Mouse (Mus musculus) MEL (cell line): ENCODE measurements around the gene Hyou1. TPM values are rescaled to one million over a fixed set of nuclear protein-coding genes. Genes with fewer than 3 reads are reported as not detected.
A peak's percentile ranks its signal among the peaks of the same experiment; 100 is the strongest.

Experiments used
- DNase-seq: peaks from one replicate; pipeline ENCODE4 v3.0.0; 2011; ENCODE audit warnings: low read depth, low spot score
- H3K27ac ChIP-seq: 2 replicates; pipeline ENCODE4 v1.5.1; 2012; ENCODE audit warnings: low read depth, mild to moderate bottlenecking, control low read depth, low read length, moderate library complexity; ENCODE audit not compliant: control insufficient read depth
- H3K27me3 ChIP-seq, 2 experiments: fragments of 150-350 bp in 1 of 2; sonication (generic) in 1 of 2; 2 replicates each; pipeline ENCODE4 v1.6.1; 2012; ENCODE audit warnings: low read length in 2 of 2, mild to moderate bottlenecking in 2 of 2, improper control_type of control experiment in 1 of 2, moderate library complexity in 1 of 2; ENCODE audit not compliant: insufficient read depth in 2 of 2, control insufficient read depth in 1 of 2
- H3K36me3 ChIP-seq, 2 experiments: 2 replicates each; pipeline ENCODE4 v1.6.1; 2012 to 2014; ENCODE audit warnings: low read length in 2 of 2, improper control_type of control experiment in 1 of 2, inconsistent platforms in 1 of 2, mild to moderate bottlenecking in 1 of 2; ENCODE audit not compliant: insufficient read depth in 2 of 2, control insufficient read depth in 1 of 2
- H3K4me1 ChIP-seq, 2 experiments: fragments of 150-350 bp in 1 of 2; sonication (generic) in 1 of 2; 2 replicates each; pipeline ENCODE4 v1.6.1; 2012; ENCODE audit warnings: low read length in 2 of 2, improper control_type of control experiment in 1 of 2, mild to moderate bottlenecking in 1 of 2; ENCODE audit not compliant: insufficient read depth in 2 of 2, control insufficient read depth in 1 of 2
- H3K4me3 ChIP-seq, 2 experiments: fragments of 150-350 bp in 1 of 2; sonication (generic) in 1 of 2; 2 replicates each; pipeline ENCODE4 v1.5.1; 2012; ENCODE audit warnings: low read depth in 2 of 2, low read length in 2 of 2, mild to moderate bottlenecking in 2 of 2, moderate library complexity in 2 of 2, control low read depth in 1 of 2, improper control_type of control experiment in 1 of 2; ENCODE audit not compliant: control insufficient read depth in 1 of 2, insufficient read depth in 1 of 2
- H3K79me2 ChIP-seq: 2 replicates; pipeline ENCODE4 v1.6.1; 2012; ENCODE audit warnings: mild to moderate bottlenecking, low read length, moderate library complexity; ENCODE audit not compliant: control insufficient read depth, poor library complexity, insufficient read depth
- H3K9ac ChIP-seq: 2 replicates; pipeline ENCODE4 v1.6.1; 2012; ENCODE audit warnings: low read depth, mild to moderate bottlenecking, control low read depth, low read length, moderate library complexity; ENCODE audit not compliant: control insufficient read depth, poor library complexity, severe bottlenecking
- H3K9me3 ChIP-seq: fragments of 150-350 bp; sonication (generic); replicated peaks from 2 replicates; pipeline ENCODE4 v1.6.1; 2012; ENCODE audit warnings: mild to moderate bottlenecking, low read length, improper control_type of control experiment, moderate library complexity; ENCODE audit not compliant: insufficient read depth
- CHD1 ChIP-seq: IDR thresholded peaks from 2 replicates; pipeline ENCODE4 v1.6.1; 2012; ENCODE audit warnings: low read depth, mild to moderate bottlenecking, inconsistent platforms, low read length, improper control_type of control experiment
- E2F4 ChIP-seq: IDR thresholded peaks from 2 replicates; pipeline ENCODE4 v1.6.1; 2011; ENCODE audit warnings: low read depth, low read length, improper control_type of control experiment, borderline replicate concordance
- ELF1 ChIP-seq: IDR thresholded peaks from 2 replicates; pipeline ENCODE4 v1.6.1; 2014; ENCODE audit warnings: low read depth, mild to moderate bottlenecking, inconsistent platforms, low read length, improper control_type of control experiment, moderate library complexity
- EP300 ChIP-seq, 2 experiments: IDR thresholded peaks; 2 replicates each; pipeline ENCODE4 v1.6.1; 2011; ENCODE audit warnings: improper control_type of control experiment in 2 of 2, low read length in 2 of 2, low read depth in 1 of 2, mild to moderate bottlenecking in 1 of 2
- GABPA ChIP-seq: IDR thresholded peaks from 2 replicates; pipeline ENCODE4 v1.6.1; 2012; ENCODE audit warnings: low read depth, mild to moderate bottlenecking, inconsistent platforms, low read length, improper control_type of control experiment, moderate library complexity
- GATA1 ChIP-seq: IDR thresholded peaks from 2 replicates; pipeline ENCODE4 v1.6.1; 2011; ENCODE audit warnings: low read depth, low read length, improper control_type of control experiment
- KAT2A ChIP-seq: conservative IDR thresholded peaks from 2 replicates; pipeline ENCODE4 v1.6.1; 2012; ENCODE audit warnings: low read depth, low read length, improper control_type of control experiment, inconsistent platforms
- MEF2A ChIP-seq: IDR thresholded peaks from 2 replicates; pipeline ENCODE4 v1.6.1; 2014; ENCODE audit warnings: low read depth, mild to moderate bottlenecking, inconsistent platforms, low read length, improper control_type of control experiment; ENCODE audit not compliant: poor library complexity, insufficient replicate concordance, severe bottlenecking; ENCODE audit errors: extremely low read depth
- MYB ChIP-seq: IDR thresholded peaks from 2 replicates; pipeline ENCODE4 v1.6.1; 2011; ENCODE audit warnings: mild to moderate bottlenecking, low read depth, low read length, improper control_type of control experiment
- MYC ChIP-seq: IDR thresholded peaks from 2 replicates; pipeline ENCODE4 v1.6.1; 2011; ENCODE audit warnings: low read depth, mild to moderate bottlenecking, low read length, improper control_type of control experiment, moderate library complexity
- NELFE ChIP-seq: IDR thresholded peaks from 2 replicates; pipeline ENCODE4 v1.6.1; 2011; ENCODE audit warnings: low read depth, low read length, improper control_type of control experiment
- POLR2AphosphoS2 ChIP-seq: IDR thresholded peaks from 2 replicates; pipeline ENCODE4 v1.6.1; 2011; ENCODE audit warnings: low read length, improper control_type of control experiment
- RAD21 ChIP-seq: IDR thresholded peaks from 2 replicates; pipeline ENCODE4 v1.6.1; 2011; ENCODE audit warnings: mild to moderate bottlenecking, low read depth, low read length, improper control_type of control experiment
- RCOR1 ChIP-seq: IDR thresholded peaks from 2 replicates; pipeline ENCODE4 v1.6.1; 2012; ENCODE audit warnings: low read depth, mild to moderate bottlenecking, inconsistent platforms, low read length, improper control_type of control experiment
- SIN3A ChIP-seq: IDR thresholded peaks from 2 replicates; pipeline ENCODE4 v1.6.1; 2012; ENCODE audit warnings: low read length, improper control_type of control experiment, inconsistent platforms
- USF1 ChIP-seq: IDR thresholded peaks from 2 replicates; pipeline ENCODE4 v1.6.1; 2014; ENCODE audit warnings: low read depth, mild to moderate bottlenecking, inconsistent platforms, low read length, improper control_type of control experiment, moderate library complexity
- USF2 ChIP-seq, 2 experiments: IDR thresholded peaks; 2 replicates each; pipeline ENCODE4 v1.6.1; 2011 to 2012; ENCODE audit warnings: improper control_type of control experiment in 2 of 2, low read length in 2 of 2, borderline replicate concordance in 1 of 2, inconsistent platforms in 1 of 2, low read depth in 1 of 2, mild to moderate bottlenecking in 1 of 2; ENCODE audit not compliant: insufficient read depth in 1 of 2
- ZC3H11A ChIP-seq: IDR thresholded peaks from 2 replicates; pipeline ENCODE4 v1.6.1; 2012; ENCODE audit warnings: low read depth, mild to moderate bottlenecking, inconsistent platforms, low read length, improper control_type of control experiment
- ZKSCAN1 ChIP-seq: IDR thresholded peaks from 2 replicates; pipeline ENCODE4 v1.6.1; 2012; ENCODE audit warnings: low read depth, mild to moderate bottlenecking, inconsistent platforms, low read length, improper control_type of control experiment, moderate library complexity
- ZMIZ1 ChIP-seq: IDR thresholded peaks from 2 replicates; pipeline ENCODE4 v1.6.1; 2012; ENCODE audit warnings: low read depth, mild to moderate bottlenecking, inconsistent platforms, low read length, improper control_type of control experiment, moderate library complexity
- polyA plus RNA-seq, 2 experiments: library from polyadenylated mRNA; stranded (reverse) in 1 of 2; unstranded in 1 of 2; fragments of >175 nt in 1 of 2; fragments of >200 nt in 1 of 2; gene quantifications; 2 replicates each; pipeline versions ENCODE4 v1.2.1 to v1.2.4; 2012; ENCODE audit warnings: low replicate concordance in 2 of 2, low read depth in 1 of 2; ENCODE audit not compliant: insufficient read length in 2 of 2, insufficient read depth in 1 of 2, missing spikeins in 1 of 2
- total RNA-seq: library from RNA; depleted of rRNA; stranded (reverse); fragments of 300-350 nt; gene quantifications from 2 replicates; pipeline ENCODE4 v1.2.3, GENCODE M21; 2012

The Hyou1 gene
- total and polyA plus RNA-seq, 3 experiments = 160 to 186 TPM; not detected in 1

- TF ChIP-seq ZC3H11A (no peak), MYC (peak; percentile 73), E2F4 (no peak)
These were observed 41.1 kb downstream of the Hyou1 start (continued) for GRCm38 (mm10) chr9:44420280-44420898.

DNA sequence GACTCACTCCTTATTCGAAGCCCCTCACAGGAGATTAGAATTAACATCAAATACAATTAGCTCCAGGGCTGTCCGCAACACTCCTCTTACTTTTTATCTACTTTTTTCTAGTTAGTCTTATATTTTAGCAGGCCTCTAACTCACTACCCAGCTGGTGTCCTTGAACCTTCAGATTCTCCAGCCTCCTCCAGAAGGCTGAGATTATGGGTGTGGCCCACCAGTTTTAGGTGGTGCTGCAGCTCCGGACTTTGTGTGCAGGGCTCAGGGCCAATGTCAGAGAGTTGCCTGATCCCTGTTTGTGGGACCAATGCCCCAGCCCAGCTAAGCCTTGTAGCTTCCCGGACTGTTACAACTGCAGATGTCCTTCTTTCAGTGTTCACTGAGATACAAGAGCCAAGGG is 44.3 kb downstream of the Hyou1 start:
- Histone ChIP-seq H3K27me3 (no peaks in the 10 kb centered on the region), H3K9ac (no peak overlapping the region), H3K4me3 (no peak overlapping the region), H3K36me3 (peaks cover 0 to 13% of the 10 kb centered on the region in 2 experiments; a peak in 2 of 4 replicates), H3K27ac (no peak overlapping the region), H3K9me3 (no peaks in the 10 kb centered on the region), H3K79me2 (no peaks in the 10 kb centered on the region), H3K4me1 (peaks cover 0 to 9% of the 10 kb centered on the region in 2 experiments; a peak in 3 of 4 replicates)
- TF ChIP-seq GATA1 (no peak), SIN3A (no peak), E2F4 (no peak), USF2 (IDR thresholded peaks at IDR 0.05; ENCODE audit: borderline replicate concordance in 1 of 2, insufficient read depth in 1 of 2, low read depth in 1 of 2, low read length in 2 of 2) (no peak), ELF1 (no peak), EP300 (IDR thresholded peaks at IDR 0.05; ENCODE audit: low read depth in 1 of 2, low read length in 2 of 2) (no peak), ZKSCAN1 (no peak), MYB (no peak), POLR2AphosphoS2 (no peak), GABPA (no peak), MEF2A (no peak), ZMIZ1 (no peak), RAD21 (no peak), RCOR1 (no peak), USF1 (no peak), CHD1 (no peak), KAT2A (no peak), NELFE (no peak)
- DNase-seq = no peak
